Mouse (Mus musculus) ES-E14 (cell line): Measurements from ENCODE around the gene Olfr145.

ENCODE experiments used
- CHD2 ChIP-seq: IDR thresholded peaks from 2 replicates; pipeline ENCODE4 v1.6.1; 2014; ENCODE audit warnings: mild to moderate bottlenecking, low read depth, low read length, inconsistent platforms
- MAFK ChIP-seq: IDR thresholded peaks from 2 replicates; pipeline ENCODE4 v1.6.1; 2014; ENCODE audit warnings: mild to moderate bottlenecking, low read depth, low read length, inconsistent platforms; ENCODE audit not compliant: insufficient read depth
- ZC3H11A ChIP-seq: IDR thresholded peaks from 2 replicates; pipeline ENCODE4 v1.6.1; 2012; ENCODE audit warnings: low read depth, mild to moderate bottlenecking, inconsistent platforms, low read length, borderline replicate concordance
- ZNF384 ChIP-seq: IDR thresholded peaks from 2 replicates; pipeline ENCODE4 v1.6.1; 2012; ENCODE audit warnings: low read depth, low read length, inconsistent platforms

GRCm38 (mm10) chr9:37871097-37871496, 25.4 kb upstream of the Olfr145 start:
- TF ChIP-seq MAFK: no peak
- no peak for TF ChIP-seq ZC3H11A
- TF ChIP-seq ZNF384: no peak
- no peak for TF ChIP-seq CHD2
